Mouse (Mus musculus): ENCODE results near the gene Abl2.

Abl2 gene

GRCm38 (mm10) chr1:156672720-156673475, 114.3 kb downstream of the Abl2 start:
- no peak for DNase-seq

- peak; percentile 56 for DNase-seq
These were observed 115.0 kb downstream of the Abl2 start for GRCm38 (mm10) chr1:156673476-156674194.

GRCm38 (mm10) chr1:156674195-156675000, 115.8 kb downstream of the Abl2 start, which contains the start of gene Tor3a:
Tor3a (minus strand) TSS chr1:156674356.
- peak; percentile 84 for DNase-seq

- peak; percentile 61 for DNase-seq
These were observed 117.6 kb downstream of the Abl2 start for GRCm38 (mm10) chr1:156676171-156676570.

GRCm38 (mm10) chr1:156676596-156676995, 118.0 kb downstream of the Abl2 start:
- no peak for DNase-seq

- no peak for DNase-seq
These were observed 118.6 kb downstream of the Abl2 start for GRCm38 (mm10) chr1:156677230-156677629.

- no peak for DNase-seq
These were observed 121.0 kb downstream of the Abl2 start for GRCm38 (mm10) chr1:156679599-156679998.

- no peak for DNase-seq
These were observed 127.6 kb downstream of the Abl2 start for GRCm38 (mm10) chr1:156686025-156686661.

Data from kidney, adult 18-20 months (tissue).